Mouse (Mus musculus): ENCODE measurements at regions not wholly inside any gene's neighbourhood (a gene's known extent, or its start where the extent isn't known, plus 50 kb on each side); places are given as distances from the start of the nearest gene placed in this dataset.

- no peaks in the 10 kb centered on the region for H3K4me1 ChIP-seq (ENCODE audit: control insufficient read depth, insufficient read depth, low read length)
- H3K27me3 ChIP-seq (ENCODE audit: control insufficient read depth, insufficient read depth, low read length, poor library complexity, severe bottlenecking): no peaks in the 10 kb centered on the region
Observed at GRCm38 (mm10) chr7:74928226-74928927, 373.8 kb upstream of the Slco3a1 start.

GRCm38 (mm10) chr7:74926729-74927128 is 372.1 kb upstream of the Slco3a1 start:
- H3K4me3 ChIP-seq (ENCODE audit: low read depth, low read length): no peak overlapping the region
- H3K9me3 ChIP-seq (replicated peaks; ENCODE audit: control insufficient read depth, insufficient read depth, low read length, poor library complexity, severe bottlenecking): no peaks in the 10 kb centered on the region
- no peak overlapping the region for H3K27ac ChIP-seq (ENCODE audit: insufficient read depth, low read length)
- no peaks in the 10 kb centered on the region for H3K27me3 ChIP-seq (ENCODE audit: control insufficient read depth, insufficient read depth, low read length, poor library complexity, severe bottlenecking)
- H3K36me3 ChIP-seq (ENCODE audit: control insufficient read depth, insufficient read depth, low read length, poor library complexity, severe bottlenecking): no peaks in the 10 kb centered on the region
- TF ChIP-seq POLR2A (IDR thresholded peaks at IDR 0.05; ENCODE audit: insufficient read depth, low read length) (no peak), CTCF (IDR thresholded peaks at IDR 0.05; ENCODE audit: low read depth, low read length) (no peak), EP300 (IDR thresholded peaks at IDR 0.05; ENCODE audit: insufficient read depth, low read depth, low read length) (no peak)
- no peak overlapping the region for H3K9ac ChIP-seq (ENCODE audit: low read depth, poor library complexity, severe bottlenecking)
- no peaks in the 10 kb centered on the region for H3K4me1 ChIP-seq (ENCODE audit: control insufficient read depth, insufficient read depth, low read length)

More at GRCm38 (mm10) chr7:74928226-74928927, 373.8 kb upstream of the Slco3a1 start:
- H3K27ac ChIP-seq (ENCODE audit: insufficient read depth, low read length): no peak overlapping the region
- no peak overlapping the region for H3K4me3 ChIP-seq (ENCODE audit: low read depth, low read length)
- no peak overlapping the region for H3K9ac ChIP-seq (ENCODE audit: low read depth, poor library complexity, severe bottlenecking)
- H3K9me3 ChIP-seq (replicated peaks; ENCODE audit: control insufficient read depth, insufficient read depth, low read length, poor library complexity, severe bottlenecking): no peaks in the 10 kb centered on the region
- no peaks in the 10 kb centered on the region for H3K36me3 ChIP-seq (ENCODE audit: control insufficient read depth, insufficient read depth, low read length, poor library complexity, severe bottlenecking)
- no peak for TF ChIP-seq CTCF (IDR thresholded peaks at IDR 0.05; ENCODE audit: low read depth, low read length)

DNA sequence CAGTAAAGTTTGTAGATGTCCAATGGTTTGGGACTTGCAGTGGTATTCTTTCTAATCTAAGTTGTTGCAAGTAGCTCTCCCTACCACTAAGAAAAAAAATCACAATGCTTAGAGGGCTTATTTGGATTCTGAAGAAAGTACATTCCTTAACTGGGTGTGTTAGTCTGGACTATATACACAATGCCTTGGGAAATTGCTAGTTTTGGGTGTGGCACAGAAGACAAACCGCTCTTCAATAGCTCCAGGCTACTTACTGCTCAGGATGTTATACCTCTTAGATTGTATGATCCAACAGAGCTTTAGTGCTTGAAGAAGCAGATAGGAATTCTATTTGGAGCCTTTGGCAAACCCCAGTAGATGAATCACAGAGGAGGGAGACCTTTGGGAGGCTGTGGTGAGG is 369.6 kb upstream of the Slco3a1 start:
- no peak for TF ChIP-seq EP300 (IDR thresholded peaks at IDR 0.05; ENCODE audit: insufficient read depth, low read depth, low read length)
- TF ChIP-seq CTCF (IDR thresholded peaks at IDR 0.05; ENCODE audit: low read depth, low read length): no peak
- TF ChIP-seq POLR2A (IDR thresholded peaks at IDR 0.05; ENCODE audit: insufficient read depth, low read length): no peak
- no peaks in the 10 kb centered on the region for H3K9me3 ChIP-seq (replicated peaks; ENCODE audit: control insufficient read depth, insufficient read depth, low read length, poor library complexity, severe bottlenecking)
- H3K4me3 ChIP-seq (ENCODE audit: low read depth, low read length): no peak overlapping the region

DNA sequence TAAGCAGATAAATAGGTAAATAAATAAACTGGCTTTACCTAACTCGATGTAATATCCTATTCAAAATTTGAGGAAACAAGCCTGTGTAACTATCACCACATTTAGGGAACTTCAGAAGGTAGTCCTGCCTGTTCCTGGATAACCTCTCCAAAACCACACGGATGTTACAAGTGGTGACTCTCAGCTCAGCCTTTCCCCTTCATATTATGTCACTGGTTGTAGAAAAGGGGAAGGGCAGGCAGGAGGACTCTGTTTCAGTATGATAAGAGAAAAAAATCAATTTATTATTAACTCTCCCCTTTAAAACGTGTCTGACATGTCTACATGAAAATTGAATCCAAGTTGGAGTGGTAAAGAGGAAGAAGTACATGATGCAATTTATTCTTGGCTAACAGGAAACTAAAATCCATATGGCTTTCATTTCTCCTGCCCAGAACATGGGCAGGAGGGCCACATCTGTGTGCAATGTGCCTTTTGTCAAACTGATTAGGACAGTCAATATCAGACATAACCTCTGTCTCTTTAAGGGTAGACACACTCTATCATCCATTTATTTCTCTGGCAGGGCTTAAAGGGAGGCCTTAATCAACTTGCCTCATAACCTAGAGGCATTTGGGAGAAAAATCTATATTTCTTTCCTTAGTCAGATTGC is 353.9 kb upstream of the Slco3a1 start:
- no peaks in the 10 kb centered on the region for H3K9me3 ChIP-seq (replicated peaks; ENCODE audit: control insufficient read depth, insufficient read depth, low read length, poor library complexity, severe bottlenecking)
- H3K4me3 ChIP-seq (ENCODE audit: low read depth, low read length): no peak overlapping the region
- no peak overlapping the region for H3K27ac ChIP-seq (ENCODE audit: insufficient read depth, low read length)
- TF ChIP-seq POLR2A (IDR thresholded peaks at IDR 0.05; ENCODE audit: insufficient read depth, low read length) (no peak), EP300 (IDR thresholded peaks at IDR 0.05; ENCODE audit: insufficient read depth, low read depth, low read length) (no peak), CTCF (IDR thresholded peaks at IDR 0.05; ENCODE audit: low read depth, low read length) (no peak)
- H3K9ac ChIP-seq (ENCODE audit: low read depth, poor library complexity, severe bottlenecking): no peak overlapping the region
- no peaks in the 10 kb centered on the region for H3K36me3 ChIP-seq (ENCODE audit: control insufficient read depth, insufficient read depth, low read length, poor library complexity, severe bottlenecking)
- H3K4me1 ChIP-seq (ENCODE audit: control insufficient read depth, insufficient read depth, low read length): no peaks in the 10 kb centered on the region
- H3K27me3 ChIP-seq (ENCODE audit: control insufficient read depth, insufficient read depth, low read length, poor library complexity, severe bottlenecking): no peaks in the 10 kb centered on the region

More for the DNA sequence above, 369.6 kb upstream of the Slco3a1 start:
- Histone ChIP-seq H3K36me3 (ENCODE audit: control insufficient read depth, insufficient read depth, low read length, poor library complexity, severe bottlenecking) (no peaks in the 10 kb centered on the region), H3K9ac (ENCODE audit: low read depth, poor library complexity, severe bottlenecking) (no peak overlapping the region), H3K27ac (ENCODE audit: insufficient read depth, low read length) (no peak overlapping the region), H3K27me3 (ENCODE audit: control insufficient read depth, insufficient read depth, low read length, poor library complexity, severe bottlenecking) (no peaks in the 10 kb centered on the region), H3K4me1 (ENCODE audit: control insufficient read depth, insufficient read depth, low read length) (no peaks in the 10 kb centered on the region)

- H3K4me3 ChIP-seq (ENCODE audit: low read depth, low read length): no peak overlapping the region
- no peak for TF ChIP-seq EP300 (IDR thresholded peaks at IDR 0.05; ENCODE audit: insufficient read depth, low read depth, low read length)
- TF ChIP-seq CTCF (IDR thresholded peaks at IDR 0.05; ENCODE audit: low read depth, low read length): no peak
- TF ChIP-seq POLR2A (IDR thresholded peaks at IDR 0.05; ENCODE audit: insufficient read depth, low read length): no peak
- no peaks in the 10 kb centered on the region for H3K27me3 ChIP-seq (ENCODE audit: control insufficient read depth, insufficient read depth, low read length, poor library complexity, severe bottlenecking)
- H3K27ac ChIP-seq (ENCODE audit: insufficient read depth, low read length): no peak overlapping the region
- no peaks in the 10 kb centered on the region for H3K4me1 ChIP-seq (ENCODE audit: control insufficient read depth, insufficient read depth, low read length)
- no peaks in the 10 kb centered on the region for H3K9me3 ChIP-seq (replicated peaks; ENCODE audit: control insufficient read depth, insufficient read depth, low read length, poor library complexity, severe bottlenecking)
- no peak overlapping the region for H3K9ac ChIP-seq (ENCODE audit: low read depth, poor library complexity, severe bottlenecking)
- no peaks in the 10 kb centered on the region for H3K36me3 ChIP-seq (ENCODE audit: control insufficient read depth, insufficient read depth, low read length, poor library complexity, severe bottlenecking)
Observed at GRCm38 (mm10) chr7:74907391-74907790, 352.8 kb upstream of the Slco3a1 start.

DNA sequence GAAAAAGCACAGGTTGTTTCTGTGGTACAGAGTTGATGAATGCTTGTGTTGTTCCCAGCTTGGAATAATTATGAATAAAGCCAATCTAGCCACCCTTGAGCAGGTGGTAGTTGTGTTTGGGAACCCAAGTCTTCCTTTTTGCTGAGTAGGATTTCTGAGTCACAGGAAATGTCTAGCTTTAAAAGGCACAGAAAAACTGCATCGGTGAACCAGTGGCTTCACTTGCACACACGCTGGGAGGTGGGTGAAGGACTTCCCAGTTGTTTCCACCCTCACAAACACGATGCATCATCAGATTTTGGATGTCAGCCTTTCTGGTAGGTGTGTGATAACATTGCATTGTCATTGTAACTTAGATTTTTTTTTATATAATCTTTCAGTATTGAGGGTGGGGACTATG is 322.9 kb upstream of the Slco3a1 start:
- Histone ChIP-seq H3K27me3 (ENCODE audit: control insufficient read depth, insufficient read depth, low read length, poor library complexity, severe bottlenecking) (no peaks in the 10 kb centered on the region), H3K9me3 (replicated peaks; ENCODE audit: control insufficient read depth, insufficient read depth, low read length, poor library complexity, severe bottlenecking) (no peaks in the 10 kb centered on the region), H3K27ac (ENCODE audit: insufficient read depth, low read length) (no peak overlapping the region), H3K4me3 (ENCODE audit: low read depth, low read length) (no peak overlapping the region), H3K9ac (ENCODE audit: low read depth, poor library complexity, severe bottlenecking) (no peak overlapping the region), H3K36me3 (ENCODE audit: control insufficient read depth, insufficient read depth, low read length, poor library complexity, severe bottlenecking) (no peaks in the 10 kb centered on the region), H3K4me1 (ENCODE audit: control insufficient read depth, insufficient read depth, low read length) (no peaks in the 10 kb centered on the region)
- no peak for TF ChIP-seq CTCF (IDR thresholded peaks at IDR 0.05; ENCODE audit: low read depth, low read length)
- TF ChIP-seq POLR2A (IDR thresholded peaks at IDR 0.05; ENCODE audit: insufficient read depth, low read length): no peak
- no peak for TF ChIP-seq EP300 (IDR thresholded peaks at IDR 0.05; ENCODE audit: insufficient read depth, low read depth, low read length)

All from ES-Bruce4 (cell line).